Mouse (Mus musculus): ENCODE measurements around the gene Card19.

Card19 gene

GRCm38 (mm10) chr13:49213531-49213932 lies 2.3 kb downstream of the Card19 start:
- ChIA-PET CTCF (interaction anchor here in 1 of 4 experiments (1.0 to 1.6 kb wide), 3 partner anchors 8 to 125 kb away, joined by 3 to 6 read pairs (median 4); no protein-coding TSS in a partner anchor), POLR2A (interaction anchor here in 2 of 4 experiments (0.8 to 3.9 kb wide), 7 partner anchors 9 to 54 kb away, joined by 3 to 50 read pairs (median 3); partner anchors contain the start of gene Ninj1 (in 1 of the 2))

- ChIA-PET POLR2A (interaction anchor here in 2 of 4 experiments (0.8 to 3.9 kb wide), 7 partner anchors 8 to 53 kb away, joined by 3 to 50 read pairs (median 3); partner anchors contain the start of gene Ninj1 (in 1 of the 2)), CTCF (interaction anchor here in 1 of 4 experiments (1.0 to 1.6 kb wide), 3 partner anchors 7 to 126 kb away, joined by 3 to 6 read pairs (median 4); no protein-coding TSS in a partner anchor)
Observed at GRCm38 (mm10) chr13:49212711-49213500, 2.9 kb downstream of the Card19 start.

- POLR2A ChIA-PET: interaction anchor here in 1 of 4 experiments (21.1 kb wide), 1 partner anchor 25 kb away, joined by 244 read pairs; the partner anchor contains the start of gene Ninj1
- CTCF ChIA-PET: no interaction called here
Observed at GRCm38 (mm10) chr13:49209306-49209705, 6.5 kb downstream of the Card19 start.

GRCm38 (mm10) chr13:49206341-49206740 lies 9.5 kb downstream of the Card19 start:
- POLR2A ChIA-PET: interaction anchor here in 1 of 4 experiments (21.1 kb wide), 1 partner anchor 22 kb away, joined by 244 read pairs; the partner anchor contains the start of gene Ninj1

GRCm38 (mm10) chr13:49205381-49205998 lies 10.3 kb downstream of the Card19 start:
- ChIA-PET POLR2A (interaction anchor here in 3 of 4 experiments (0.6 to 21.1 kb wide), 7 partner anchors 8 to 711 kb away, joined by 3 to 244 read pairs (median 4); partner anchors contain the start of genes Ninj1 (in 2 of the 3) and Card19 (in 1 of the 3)), CTCF (interaction anchor here in 3 of 4 experiments (0.6 to 2.1 kb wide), 10 partner anchors 8 to 552 kb away, joined by 3 to 6 read pairs (median 3); partner anchors contain the start of genes Card19 (in 1 of the 3) and Ninj1 (in 1 of the 3))

More at GRCm38 (mm10) chr13:49206341-49206740, 9.5 kb downstream of the Card19 start:
- CTCF ChIA-PET: interaction anchor here in 3 of 4 experiments (0.6 to 1.6 kb wide), 5 partner anchors 7 to 553 kb away, joined by 3 to 5 read pairs (median 3); partner anchors contain the start of gene Ninj1 (in 1 of the 3)

- CTCF ChIA-PET: interaction anchor here in 2 of 4 experiments (0.6 to 1.4 kb wide), 2 partner anchors 197 to 563 kb away, joined by 3 read pairs; no protein-coding TSS in a partner anchor
- POLR2A ChIA-PET: interaction anchor here in 2 of 4 experiments (0.8 to 21.1 kb wide), 8 partner anchors 11 to 326 kb away, joined by 3 to 244 read pairs (median 10); partner anchors contain the start of genes Ninj1 (in 2 of the 2) and Card19 (in 1 of the 2)
Observed at GRCm38 (mm10) chr13:49202556-49202955, 13.3 kb downstream of the Card19 start.

- ChIA-PET POLR2A (interaction anchor here in 3 of 4 experiments (0.5 to 21.1 kb wide), 7 partner anchors 9 to 20 kb away, joined by 3 to 244 read pairs (median 3); partner anchors contain the start of gene Ninj1 (in 2 of the 3)), CTCF (no interaction called here)
Observed at GRCm38 (mm10) chr13:49200688-49201087, 15.1 kb downstream of the Card19 start.

- POLR2A ChIA-PET: interaction anchor here in 3 of 4 experiments (0.5 to 21.1 kb wide), 5 partner anchors 11 to 21 kb away, joined by 3 to 244 read pairs (median 3); partner anchors contain the start of gene Ninj1 (in 1 of the 3)
- CTCF ChIA-PET: no interaction called here
Observed at GRCm38 (mm10) chr13:49199891-49200290, 15.9 kb downstream of the Card19 start.

GRCm38 (mm10) chr13:49198734-49199133 lies 17.1 kb downstream of the Card19 start:
- CTCF ChIA-PET: no interaction called here
- POLR2A ChIA-PET: interaction anchor here in 1 of 4 experiments (21.1 kb wide), 1 partner anchor 14 kb away, joined by 244 read pairs; the partner anchor contains the start of gene Ninj1

GRCm38 (mm10) chr13:49196766-49197165 lies 19.1 kb downstream of the Card19 start:
- ChIA-PET POLR2A (interaction anchor here in 2 of 4 experiments (1.0 to 21.1 kb wide), 2 partner anchors 9 to 13 kb away, joined by 5 to 244 read pairs; partner anchors contain the start of gene Ninj1 (in 2 of the 2)), CTCF (no interaction called here)

GRCm38 (mm10) chr13:49196211-49196610 lies 19.6 kb downstream of the Card19 start:
- CTCF ChIA-PET: no interaction called here
- POLR2A ChIA-PET: interaction anchor here in 1 of 4 experiments (21.1 kb wide), 1 partner anchor 12 kb away, joined by 244 read pairs; the partner anchor contains the start of gene Ninj1

GRCm38 (mm10) chr13:49195651-49196050 lies 20.2 kb downstream of the Card19 start:
- POLR2A ChIA-PET: interaction anchor here in 2 of 4 experiments (1.7 to 21.1 kb wide), 2 partner anchors 11 to 12 kb away, joined by 8 to 244 read pairs; partner anchors contain the start of gene Ninj1 (in 1 of the 2)
- CTCF ChIA-PET: no interaction called here

- ChIA-PET CTCF (no interaction called here), POLR2A (interaction anchor here in 3 of 4 experiments (0.6 to 21.1 kb wide), 3 partner anchors 11 to 927 kb away, joined by 5 to 244 read pairs (median 8); partner anchors contain the start of gene Ninj1 (in 1 of the 3))
Observed at GRCm38 (mm10) chr13:49194811-49195210, 21.0 kb downstream of the Card19 start.

- POLR2A ChIA-PET: interaction anchor here in 1 of 4 experiments (1.2 to 21.1 kb wide), 4 partner anchors 9 to 21 kb away, joined by 3 to 244 read pairs (median 4); partner anchors contain the start of gene Ninj1
- CTCF ChIA-PET: no interaction called here
Observed at GRCm38 (mm10) chr13:49193650-49194049, 22.2 kb downstream of the Card19 start.

GRCm38 (mm10) chr13:49192156-49192855 lies 23.5 kb downstream of the Card19 start:
- ChIA-PET CTCF (interaction anchor here in 1 of 4 experiments (0.8 kb wide), 1 partner anchor 36 kb away, joined by 3 read pairs; no protein-coding TSS in a partner anchor), POLR2A (interaction anchor here (0.5 to 21.1 kb wide), 9 partner anchors 8 to 660 kb away, joined by 3 to 244 read pairs (median 4); partner anchors contain the start of genes Card19 (in 1 of the 4) and Ninj1 (in 1 of the 4))

GRCm38 (mm10) chr13:49191673-49192035 lies 24.2 kb downstream of the Card19 start:
- CTCF ChIA-PET: no interaction called here
- POLR2A ChIA-PET: interaction anchor here in 3 of 4 experiments (1.0 to 21.1 kb wide), 6 partner anchors 7 to 23 kb away, joined by 3 to 244 read pairs (median 8); partner anchors contain the start of genes Card19 (in 1 of the 3) and Ninj1 (in 1 of the 3)

Data from embryonic stem cell, embryonic (primary cell).